Mouse (Mus musculus): Measurements from ENCODE around the gene Sik3. TPM values are rescaled to one million over a fixed set of nuclear protein-coding genes. Genes with fewer than 3 reads are reported as not detected.

Gene Sik3
- polyA plus RNA-seq, 1 experiment from 2014 or later: 10.1 TPM

GRCm38 (mm10) chr9:46026058-46026849, 13.6 kb downstream of the Sik3 start:
- ATAC-seq (replicated peaks; ENCODE audit: insufficient number of reproducible peaks, low FRiP score, low TSS enrichment): no peak

GRCm38 (mm10) chr9:46027994-46028393, 15.4 kb downstream of the Sik3 start:
- Histone ChIP-seq H3K4me1 (ENCODE audit: control insufficient read depth, insufficient read depth, low read length) (peaks cover 22% of the 10 kb centered on the region), H3K27ac (ENCODE audit: low read depth, low read length) (no peak overlapping the region), H3K4me3 (ENCODE audit: low read depth, low read length) (no peak overlapping the region), H3K9me3 (replicated peaks; ENCODE audit: control insufficient read depth, low read length) (no peaks in the 10 kb centered on the region), H3K4me2 (no peak overlapping the region), H3K36me3 (ENCODE audit: control insufficient read depth, insufficient read depth, low read length) (no peaks in the 10 kb centered on the region), H3K27me3 (ENCODE audit: control insufficient read depth, insufficient read depth, low read length) (no peaks in the 10 kb centered on the region), H3K9ac (ENCODE audit: low read depth, low read length) (no peak overlapping the region)
- 54% methylated on average over 8 of the region's 8 CpGs for WGBS (ENCODE audit: insufficient replicate concordance)
- ATAC-seq (replicated peaks; ENCODE audit: insufficient number of reproducible peaks, low FRiP score, low TSS enrichment): no peak

More at GRCm38 (mm10) chr9:46026058-46026849, 13.6 kb downstream of the Sik3 start:
- H3K9me3 ChIP-seq (replicated peaks; ENCODE audit: control insufficient read depth, low read length): no peaks in the 10 kb centered on the region
- WGBS (ENCODE audit: insufficient replicate concordance): 83% methylated on average over 9 of the region's 9 CpGs
- H3K27ac ChIP-seq (ENCODE audit: low read depth, low read length): no peak overlapping the region
- H3K36me3 ChIP-seq (ENCODE audit: control insufficient read depth, insufficient read depth, low read length): no peaks in the 10 kb centered on the region
- H3K27me3 ChIP-seq (ENCODE audit: control insufficient read depth, insufficient read depth, low read length): no peaks in the 10 kb centered on the region
- no peak overlapping the region for H3K4me3 ChIP-seq (ENCODE audit: low read depth, low read length)
- no peak overlapping the region for H3K9ac ChIP-seq (ENCODE audit: low read depth, low read length)
- H3K4me2 ChIP-seq: no peak overlapping the region
- peaks cover 8% of the 10 kb centered on the region for H3K4me1 ChIP-seq (ENCODE audit: control insufficient read depth, insufficient read depth, low read length)

- no peak for ATAC-seq (replicated peaks; ENCODE audit: insufficient number of reproducible peaks, low FRiP score, low TSS enrichment)
- WGBS (ENCODE audit: insufficient replicate concordance): 63% methylated on average over 6 of the region's 6 CpGs
- Histone ChIP-seq H3K9ac (ENCODE audit: low read depth, low read length) (no peak overlapping the region), H3K36me3 (ENCODE audit: control insufficient read depth, insufficient read depth, low read length) (no peaks in the 10 kb centered on the region), H3K4me3 (ENCODE audit: low read depth, low read length) (no peak overlapping the region), H3K27me3 (ENCODE audit: control insufficient read depth, insufficient read depth, low read length) (no peaks in the 10 kb centered on the region), H3K9me3 (replicated peaks; ENCODE audit: control insufficient read depth, low read length) (no peaks in the 10 kb centered on the region), H3K4me2 (no peak overlapping the region), H3K4me1 (ENCODE audit: control insufficient read depth, insufficient read depth, low read length) (peaks cover 26% of the 10 kb centered on the region), H3K27ac (ENCODE audit: low read depth, low read length) (no peak overlapping the region)
These were observed 16.9 kb downstream of the Sik3 start for GRCm38 (mm10) chr9:46029534-46029933.

- H3K36me3 ChIP-seq (ENCODE audit: control insufficient read depth, insufficient read depth, low read length): no peaks in the 10 kb centered on the region
- WGBS (ENCODE audit: insufficient replicate concordance): 80% methylated on average over 5 of the region's 5 CpGs
- H3K9me3 ChIP-seq (replicated peaks; ENCODE audit: control insufficient read depth, low read length): no peaks in the 10 kb centered on the region
- H3K9ac ChIP-seq (ENCODE audit: low read depth, low read length): no peak overlapping the region
- H3K27ac ChIP-seq (ENCODE audit: low read depth, low read length): no peak overlapping the region
- H3K4me3 ChIP-seq (ENCODE audit: low read depth, low read length): no peak overlapping the region
- ATAC-seq (replicated peaks; ENCODE audit: insufficient number of reproducible peaks, low FRiP score, low TSS enrichment): no peak
- no peaks in the 10 kb centered on the region for H3K27me3 ChIP-seq (ENCODE audit: control insufficient read depth, insufficient read depth, low read length)
- peaks cover 29% of the 10 kb centered on the region for H3K4me1 ChIP-seq (ENCODE audit: control insufficient read depth, insufficient read depth, low read length)
- H3K4me2 ChIP-seq: no peak overlapping the region
These were observed 17.6 kb downstream of the Sik3 start for GRCm38 (mm10) chr9:46030184-46030583.

- 62% methylated on average over 6 of the region's 6 CpGs for WGBS (ENCODE audit: insufficient replicate concordance)
- ATAC-seq (replicated peaks; ENCODE audit: insufficient number of reproducible peaks, low FRiP score, low TSS enrichment): no peak
- peaks cover 34% of the 10 kb centered on the region for H3K4me1 ChIP-seq (ENCODE audit: control insufficient read depth, insufficient read depth, low read length)
- no peak overlapping the region for H3K4me2 ChIP-seq
- no peaks in the 10 kb centered on the region for H3K27me3 ChIP-seq (ENCODE audit: control insufficient read depth, insufficient read depth, low read length)
- no peaks in the 10 kb centered on the region for H3K9me3 ChIP-seq (replicated peaks; ENCODE audit: control insufficient read depth, low read length)
- no peak overlapping the region for H3K4me3 ChIP-seq (ENCODE audit: low read depth, low read length)
- H3K36me3 ChIP-seq (ENCODE audit: control insufficient read depth, insufficient read depth, low read length): no peaks in the 10 kb centered on the region
- H3K27ac ChIP-seq (ENCODE audit: low read depth, low read length): no peak overlapping the region
- H3K9ac ChIP-seq (ENCODE audit: low read depth, low read length): no peak overlapping the region
These were observed 18.3 kb downstream of the Sik3 start for GRCm38 (mm10) chr9:46030968-46031367.

GRCm38 (mm10) chr9:46032190-46032589, 19.6 kb downstream of the Sik3 start:
- H3K4me3 ChIP-seq (ENCODE audit: low read depth, low read length): no peak overlapping the region
- H3K27ac ChIP-seq (ENCODE audit: low read depth, low read length): no peak overlapping the region
- H3K4me1 ChIP-seq (ENCODE audit: control insufficient read depth, insufficient read depth, low read length): peaks cover 34% of the 10 kb centered on the region
- H3K4me2 ChIP-seq: no peak overlapping the region
- 56% methylated on average over 6 of the region's 6 CpGs for WGBS (ENCODE audit: insufficient replicate concordance)
- no peaks in the 10 kb centered on the region for H3K9me3 ChIP-seq (replicated peaks; ENCODE audit: control insufficient read depth, low read length)
- no peaks in the 10 kb centered on the region for H3K36me3 ChIP-seq (ENCODE audit: control insufficient read depth, insufficient read depth, low read length)
- no peak overlapping the region for H3K9ac ChIP-seq (ENCODE audit: low read depth, low read length)
- ATAC-seq (replicated peaks; ENCODE audit: insufficient number of reproducible peaks, low FRiP score, low TSS enrichment): no peak
- H3K27me3 ChIP-seq (ENCODE audit: control insufficient read depth, insufficient read depth, low read length): no peaks in the 10 kb centered on the region

GRCm38 (mm10) chr9:46033058-46033457, 20.4 kb downstream of the Sik3 start:
- ATAC-seq (replicated peaks; ENCODE audit: insufficient number of reproducible peaks, low FRiP score, low TSS enrichment): no peak
- Histone ChIP-seq H3K9ac (ENCODE audit: low read depth, low read length) (no peak overlapping the region), H3K27me3 (ENCODE audit: control insufficient read depth, insufficient read depth, low read length) (no peaks in the 10 kb centered on the region), H3K27ac (ENCODE audit: low read depth, low read length) (no peak overlapping the region), H3K36me3 (ENCODE audit: control insufficient read depth, insufficient read depth, low read length) (no peaks in the 10 kb centered on the region), H3K4me1 (ENCODE audit: control insufficient read depth, insufficient read depth, low read length) (peaks cover 34% of the 10 kb centered on the region), H3K4me3 (ENCODE audit: low read depth, low read length) (no peak overlapping the region), H3K4me2 (no peak overlapping the region), H3K9me3 (replicated peaks; ENCODE audit: control insufficient read depth, low read length) (no peaks in the 10 kb centered on the region)
- 55% methylated on average over 1 of the region's 1 CpGs for WGBS (ENCODE audit: insufficient replicate concordance)

GRCm38 (mm10) chr9:46033862-46034261, 21.2 kb downstream of the Sik3 start:
- H3K4me1 ChIP-seq (ENCODE audit: control insufficient read depth, insufficient read depth, low read length): peaks cover 34% of the 10 kb centered on the region
- no peak overlapping the region for H3K4me3 ChIP-seq (ENCODE audit: low read depth, low read length)
- no peak overlapping the region for H3K27ac ChIP-seq (ENCODE audit: low read depth, low read length)
- no peaks in the 10 kb centered on the region for H3K27me3 ChIP-seq (ENCODE audit: control insufficient read depth, insufficient read depth, low read length)
- ATAC-seq (replicated peaks; ENCODE audit: insufficient number of reproducible peaks, low FRiP score, low TSS enrichment): no peak
- no peak overlapping the region for H3K9ac ChIP-seq (ENCODE audit: low read depth, low read length)
- WGBS (ENCODE audit: insufficient replicate concordance): 74% methylated on average over 3 of the region's 3 CpGs
- no peaks in the 10 kb centered on the region for H3K36me3 ChIP-seq (ENCODE audit: control insufficient read depth, insufficient read depth, low read length)
- no peaks in the 10 kb centered on the region for H3K9me3 ChIP-seq (replicated peaks; ENCODE audit: control insufficient read depth, low read length)
- no peak overlapping the region for H3K4me2 ChIP-seq

GRCm38 (mm10) chr9:46035290-46035871, 22.8 kb downstream of the Sik3 start:
- Histone ChIP-seq H3K27me3 (ENCODE audit: control insufficient read depth, insufficient read depth, low read length) (no peaks in the 10 kb centered on the region), H3K4me1 (ENCODE audit: control insufficient read depth, insufficient read depth, low read length) (peaks cover 31% of the 10 kb centered on the region), H3K9ac (ENCODE audit: low read depth, low read length) (no peak overlapping the region), H3K4me2 (no peak overlapping the region), H3K9me3 (replicated peaks; ENCODE audit: control insufficient read depth, low read length) (no peaks in the 10 kb centered on the region), H3K36me3 (ENCODE audit: control insufficient read depth, insufficient read depth, low read length) (no peaks in the 10 kb centered on the region), H3K4me3 (ENCODE audit: low read depth, low read length) (no peak overlapping the region), H3K27ac (ENCODE audit: low read depth, low read length) (no peak overlapping the region)
- ATAC-seq (replicated peaks; ENCODE audit: insufficient number of reproducible peaks, low FRiP score, low TSS enrichment): no peak
- WGBS (ENCODE audit: insufficient replicate concordance): 73% methylated on average over 9 of the region's 9 CpGs
